Mouse (Mus musculus): Measurements from ENCODE around the gene Gm37240.
"Not testable (repeated sequence)": the region's sequence is repeated elsewhere in the genome, so short reads cannot be mapped to it uniquely, and the experiment has no call there.

The Gm37240 gene

GRCm38 (mm10) chr3:85619345-85619744 is 268.0 kb downstream of the Gm37240 start:
- DNase-seq: no peak

GRCm38 (mm10) chr3:85618885-85619284 is 268.4 kb downstream of the Gm37240 start:
- no peak for DNase-seq

GRCm38 (mm10) chr3:85616389-85616788 is 270.9 kb downstream of the Gm37240 start:
- no peak for DNase-seq

GRCm38 (mm10) chr3:85607753-85608152 is 279.6 kb downstream of the Gm37240 start:
- DNase-seq: no peak

GRCm38 (mm10) chr3:85606912-85607311 is 280.4 kb downstream of the Gm37240 start:
- no peak for DNase-seq

GRCm38 (mm10) chr3:85603811-85604210 is 283.5 kb downstream of the Gm37240 start:
- DNase-seq: no peak

- no peak for DNase-seq
Measured at GRCm38 (mm10) chr3:85601841-85602305, 285.4 kb downstream of the Gm37240 start.

- DNase-seq: no peak
Measured at GRCm38 (mm10) chr3:85599526-85599925, 287.8 kb downstream of the Gm37240 start.

GRCm38 (mm10) chr3:85594452-85594851 is 292.9 kb downstream of the Gm37240 start:
- DNase-seq: no peak

GRCm38 (mm10) chr3:85592640-85593252 is 294.6 kb downstream of the Gm37240 start:
- DNase-seq: no peak

- DNase-seq: no peak
Measured at GRCm38 (mm10) chr3:85592067-85592466, 295.3 kb downstream of the Gm37240 start.

- DNase-seq: no peak
Measured at GRCm38 (mm10) chr3:85590090-85590754, 297.1 kb downstream of the Gm37240 start.

GRCm38 (mm10) chr3:85588701-85589100 is 298.6 kb downstream of the Gm37240 start:
- DNase-seq: no peak

- DNase-seq: no peak
Measured at GRCm38 (mm10) chr3:85584966-85585365, 302.4 kb downstream of the Gm37240 start.

GRCm38 (mm10) chr3:85583194-85583593 is 304.1 kb downstream of the Gm37240 start:
- no peak for DNase-seq

GRCm38 (mm10) chr3:85582726-85583125 is 304.6 kb downstream of the Gm37240 start:
- DNase-seq: no peak

GRCm38 (mm10) chr3:85573864-85574830 is 313.2 kb downstream of the Gm37240 start, which contains the start of gene Gatb:
Gene Gatb (plus strand): TSS chr3:85574119.
- peak; percentile 100 for DNase-seq

GRCm38 (mm10) chr3:85573216-85573863 is 314.0 kb downstream of the Gm37240 start:
- no peak for DNase-seq

GRCm38 (mm10) chr3:85572502-85572901 is 314.8 kb downstream of the Gm37240 start:
- DNase-seq: not testable (repeated sequence)

- peak; percentile 31 for DNase-seq
Measured at GRCm38 (mm10) chr3:85571276-85571675, 316.0 kb downstream of the Gm37240 start.

- no peak for DNase-seq
Measured at GRCm38 (mm10) chr3:85564603-85565002, 322.7 kb downstream of the Gm37240 start.

GRCm38 (mm10) chr3:85553731-85554277 is 333.5 kb downstream of the Gm37240 start:
- DNase-seq: no peak
